Mouse (Mus musculus): ENCODE measurements around the gene Map4. TPM values are rescaled to one million over a fixed set of nuclear protein-coding genes. Genes with fewer than 3 reads are reported as not detected.
"Not testable (repeated sequence)": the region's sequence is repeated elsewhere in the genome, so short reads cannot be mapped to it uniquely, and the experiment has no call there.

Gene Map4
- polyA plus RNA-seq, 1 experiment from 2014 or later, result 64.9 TPM

DNA sequence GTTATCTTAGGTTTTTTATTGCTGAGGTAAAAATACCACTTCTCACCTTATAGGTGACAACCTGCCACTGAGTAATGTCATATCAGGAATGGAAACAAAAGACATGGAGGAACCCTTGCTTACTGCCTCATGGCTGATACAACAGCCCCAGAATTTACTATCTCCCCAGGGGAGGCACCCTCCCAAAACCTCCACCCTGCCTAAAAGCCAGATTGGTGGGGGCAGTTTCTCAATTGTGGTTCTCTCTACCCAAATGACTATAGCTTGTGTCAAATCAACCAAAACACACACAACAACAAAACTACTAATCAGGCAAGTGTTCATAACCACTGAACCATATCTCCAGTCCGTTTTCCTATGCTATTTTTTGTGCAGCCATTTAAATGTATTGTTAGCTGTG is 187.0 kb downstream of the Map4 start:
- 65% methylated on average over 1 of the region's 1 CpGs for WGBS (ENCODE audit: insufficient replicate concordance)
- Histone ChIP-seq H3K27me3 (ENCODE audit: control insufficient read depth, insufficient read depth, low read length) (no peaks in the 10 kb centered on the region), H3K4me2 (peak overlapping the region; percentile 87), H3K4me1 (ENCODE audit: control insufficient read depth, insufficient read depth, low read length) (peaks cover 13% of the 10 kb centered on the region), H3K4me3 (ENCODE audit: low read depth, low read length) (peak overlapping the region; percentile 85), H3K9ac (ENCODE audit: low read depth, low read length) (peak overlapping the region; percentile 92), H3K9me3 (replicated peaks; ENCODE audit: control insufficient read depth, low read length) (no peaks in the 10 kb centered on the region), H3K36me3 (ENCODE audit: control insufficient read depth, insufficient read depth, low read length) (no peaks in the 10 kb centered on the region), H3K27ac (ENCODE audit: low read depth, low read length) (no peak overlapping the region)
- no peak for ATAC-seq (replicated peaks; ENCODE audit: insufficient number of reproducible peaks, low FRiP score, low TSS enrichment)

DNA sequence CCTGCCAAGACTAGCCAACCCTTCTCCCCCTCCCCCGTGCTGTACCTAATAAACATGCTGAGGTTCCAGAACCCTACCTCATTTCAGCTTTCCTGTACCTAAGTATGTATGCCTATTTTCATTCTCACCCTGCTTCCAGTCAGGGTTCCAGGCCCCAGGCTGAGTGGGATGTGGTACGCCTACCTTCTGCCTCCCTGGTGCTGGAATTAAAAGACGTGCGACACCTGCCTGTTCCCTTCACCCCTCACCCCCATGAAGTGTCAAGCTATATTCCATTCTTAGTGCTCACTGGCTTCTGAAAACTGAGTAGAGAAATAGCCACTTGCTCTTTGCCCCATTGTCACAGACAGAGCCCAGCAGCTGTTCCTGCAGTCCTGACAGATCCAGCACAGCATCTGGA is 190.2 kb downstream of the Map4 start:
- no peak overlapping the region for H3K4me3 ChIP-seq (ENCODE audit: low read depth, low read length)
- H3K9me3 ChIP-seq (replicated peaks; ENCODE audit: control insufficient read depth, low read length), result no peaks in the 10 kb centered on the region
- H3K4me2 ChIP-seq, result no peak overlapping the region
- no peak overlapping the region for H3K27ac ChIP-seq (ENCODE audit: low read depth, low read length)
- WGBS (ENCODE audit: insufficient replicate concordance), result 71% methylated on average over 4 of the region's 4 CpGs
- H3K27me3 ChIP-seq (ENCODE audit: control insufficient read depth, insufficient read depth, low read length), result no peaks in the 10 kb centered on the region
- no peak for ATAC-seq (replicated peaks; ENCODE audit: insufficient number of reproducible peaks, low FRiP score, low TSS enrichment)
- H3K4me1 ChIP-seq (ENCODE audit: control insufficient read depth, insufficient read depth, low read length), result peaks cover 9% of the 10 kb centered on the region
- H3K36me3 ChIP-seq (ENCODE audit: control insufficient read depth, insufficient read depth, low read length), result no peaks in the 10 kb centered on the region
- no peak overlapping the region for H3K9ac ChIP-seq (ENCODE audit: low read depth, low read length)

DNA sequence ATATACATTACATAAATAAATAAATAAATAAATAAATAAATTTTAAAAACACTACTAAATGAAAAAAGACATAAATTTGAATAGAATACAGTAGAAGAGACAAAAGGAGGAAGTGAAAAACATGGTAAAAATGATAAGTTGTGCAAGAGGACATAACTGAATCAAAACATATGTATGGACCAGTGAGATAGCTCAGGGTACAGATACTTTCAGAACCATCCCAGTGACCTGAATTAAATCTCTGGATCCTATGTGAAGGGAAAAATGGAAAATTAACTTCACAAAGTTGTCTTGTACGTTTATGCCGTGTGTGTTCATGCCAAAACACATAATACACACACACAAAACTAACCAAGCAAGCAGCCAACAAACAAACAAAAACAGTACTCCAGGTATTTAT is 192.1 kb downstream of the Map4 start:
- Histone ChIP-seq H3K27me3 (ENCODE audit: control insufficient read depth, insufficient read depth, low read length) (no peaks in the 10 kb centered on the region), H3K27ac (ENCODE audit: low read depth, low read length) (no peak overlapping the region), H3K36me3 (ENCODE audit: control insufficient read depth, insufficient read depth, low read length) (no peaks in the 10 kb centered on the region), H3K9me3 (replicated peaks; ENCODE audit: control insufficient read depth, low read length) (no peaks in the 10 kb centered on the region), H3K4me2 (no peak overlapping the region), H3K4me3 (ENCODE audit: low read depth, low read length) (no peak overlapping the region), H3K9ac (ENCODE audit: low read depth, low read length) (no peak overlapping the region), H3K4me1 (ENCODE audit: control insufficient read depth, insufficient read depth, low read length) (peaks cover 6% of the 10 kb centered on the region)
- no peak for ATAC-seq (replicated peaks; ENCODE audit: insufficient number of reproducible peaks, low FRiP score, low TSS enrichment)
- 68% methylated on average over 2 of the region's 2 CpGs for WGBS (ENCODE audit: insufficient replicate concordance)

DNA sequence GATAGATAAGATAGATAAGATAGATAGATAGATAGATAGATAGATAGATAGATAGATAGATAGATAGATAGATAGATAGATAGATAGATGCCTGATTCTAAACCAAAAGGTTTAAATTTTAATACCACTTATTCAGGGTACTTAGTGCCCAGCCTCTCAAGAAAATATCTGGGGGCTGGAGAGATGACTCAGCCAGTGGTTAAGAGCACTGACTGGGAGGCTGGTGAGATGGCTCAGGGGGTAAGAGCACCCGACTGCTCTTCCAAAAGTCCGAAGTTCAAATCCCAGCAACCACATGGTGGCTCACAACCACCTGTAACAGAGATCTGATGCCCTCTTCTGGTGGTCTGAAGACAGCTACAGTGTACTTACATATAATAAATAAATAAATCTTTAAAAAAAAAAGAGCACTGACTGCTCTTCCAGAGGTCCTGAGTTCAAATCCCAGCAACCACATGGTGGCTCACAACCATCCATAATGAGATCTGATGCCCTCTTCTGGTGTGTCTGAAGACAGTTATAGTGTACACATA is 192.8 kb downstream of the Map4 start:
- not testable (repeated sequence) for H3K4me3 ChIP-seq (ENCODE audit: low read depth, low read length); H3K36me3 ChIP-seq (ENCODE audit: control insufficient read depth, insufficient read depth, low read length); H3K9me3 ChIP-seq (replicated peaks; ENCODE audit: control insufficient read depth, low read length); H3K4me2 ChIP-seq; H3K4me1 ChIP-seq (ENCODE audit: control insufficient read depth, insufficient read depth, low read length); H3K27me3 ChIP-seq (ENCODE audit: control insufficient read depth, insufficient read depth, low read length); H3K9ac ChIP-seq (ENCODE audit: low read depth, low read length); H3K27ac ChIP-seq (ENCODE audit: low read depth, low read length); ATAC-seq (replicated peaks; ENCODE audit: insufficient number of reproducible peaks, low FRiP score, low TSS enrichment)
- WGBS (ENCODE audit: insufficient replicate concordance), result 56% methylated on average over 2 of the region's 2 CpGs

DNA sequence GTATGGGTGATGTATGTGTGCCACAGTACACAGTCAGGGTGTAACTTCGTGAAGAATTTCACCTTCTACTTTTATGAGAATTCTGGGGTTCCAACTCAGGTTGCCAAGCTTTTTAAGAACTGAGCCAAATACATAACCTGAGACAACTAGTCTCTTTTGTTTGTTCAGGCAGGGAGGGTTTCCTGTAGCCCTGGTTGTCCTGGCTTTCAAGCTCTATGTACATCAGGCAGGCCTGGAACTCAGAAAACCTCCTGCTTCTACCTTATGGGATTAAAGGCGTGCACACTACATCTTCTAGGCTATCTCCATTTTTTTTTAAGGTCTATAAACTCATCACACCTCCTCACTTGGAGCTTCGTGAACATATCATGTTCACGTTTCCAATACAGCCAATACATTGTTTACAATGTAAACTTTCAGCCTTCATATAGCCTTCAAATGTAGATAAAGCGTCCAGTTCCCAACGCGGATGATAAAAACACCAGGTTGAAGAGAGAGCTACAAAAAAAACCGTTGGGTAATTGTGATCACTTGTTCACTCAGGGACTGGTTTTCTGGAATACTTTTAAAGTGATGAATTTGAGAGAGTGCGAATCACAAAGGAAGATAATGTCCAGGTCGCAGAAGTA is 199.8 kb downstream of the Map4 start:
- peaks cover 9% of the 10 kb centered on the region for H3K36me3 ChIP-seq (ENCODE audit: control insufficient read depth, insufficient read depth, low read length)
- no peaks in the 10 kb centered on the region for H3K9me3 ChIP-seq (replicated peaks; ENCODE audit: control insufficient read depth, low read length)
- peaks cover 11% of the 10 kb centered on the region for H3K4me1 ChIP-seq (ENCODE audit: control insufficient read depth, insufficient read depth, low read length)
- WGBS (ENCODE audit: insufficient replicate concordance), result 23% methylated on average over 10 of the region's 10 CpGs
- no peak for ATAC-seq (replicated peaks; ENCODE audit: insufficient number of reproducible peaks, low FRiP score, low TSS enrichment)
- H3K27ac ChIP-seq (ENCODE audit: low read depth, low read length), result peak overlapping the region; percentile 94
- H3K4me3 ChIP-seq (ENCODE audit: low read depth, low read length), result peak overlapping the region; percentile 89
- H3K27me3 ChIP-seq (ENCODE audit: control insufficient read depth, insufficient read depth, low read length), result no peaks in the 10 kb centered on the region
- peak overlapping the region; percentile 79 for H3K4me2 ChIP-seq
- H3K9ac ChIP-seq (ENCODE audit: low read depth, low read length), result peak overlapping the region; percentile 96

DNA sequence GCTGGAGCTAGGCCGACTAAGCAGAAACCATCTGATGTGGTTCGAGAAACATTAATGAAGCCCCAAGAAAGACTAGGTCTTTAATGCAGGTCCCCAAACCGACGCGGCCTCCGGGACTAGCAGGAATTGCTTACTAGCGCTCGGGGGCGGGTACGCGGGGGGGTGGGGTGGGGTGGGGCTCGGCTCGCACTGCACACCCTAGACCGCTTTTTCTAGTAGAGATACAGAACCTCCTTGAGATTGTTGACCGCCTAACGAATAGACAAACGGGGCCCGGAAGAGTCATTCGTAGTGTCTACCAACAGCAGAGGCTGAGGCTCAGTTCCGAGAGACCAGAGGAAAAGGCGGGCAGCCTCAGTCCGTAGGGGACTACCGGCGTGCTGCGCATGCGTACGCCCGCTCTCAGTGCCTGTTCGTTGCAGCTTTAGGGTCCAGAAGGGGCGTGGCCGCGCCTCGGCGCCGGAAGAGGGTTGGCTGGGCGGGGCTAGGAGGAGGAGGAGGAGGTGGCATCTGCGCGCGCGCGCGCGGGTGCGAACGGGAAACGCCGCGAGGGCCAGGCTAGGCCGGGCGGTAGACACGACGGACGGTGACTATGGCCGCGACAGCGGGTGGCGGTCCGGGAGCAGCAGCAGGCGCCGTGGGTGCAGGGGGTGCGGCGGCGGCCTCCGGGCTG is 200.4 kb downstream of the Map4 start:
- H3K36me3 ChIP-seq (ENCODE audit: control insufficient read depth, insufficient read depth, low read length), result peaks cover 12% of the 10 kb centered on the region
- peak overlapping the region; percentile 94 for H3K27ac ChIP-seq (ENCODE audit: low read depth, low read length)
- H3K9ac ChIP-seq (ENCODE audit: low read depth, low read length), result peak overlapping the region; percentile 96
- H3K4me3 ChIP-seq (ENCODE audit: low read depth, low read length), result peak overlapping the region; percentile 89
- H3K27me3 ChIP-seq (ENCODE audit: control insufficient read depth, insufficient read depth, low read length), result no peaks in the 10 kb centered on the region
- peaks cover 11% of the 10 kb centered on the region for H3K4me1 ChIP-seq (ENCODE audit: control insufficient read depth, insufficient read depth, low read length)
- no peaks in the 10 kb centered on the region for H3K9me3 ChIP-seq (replicated peaks; ENCODE audit: control insufficient read depth, low read length)
- H3K4me2 ChIP-seq, result peak overlapping the region; percentile 79
- ATAC-seq (replicated peaks; ENCODE audit: insufficient number of reproducible peaks, low FRiP score, low TSS enrichment), result peak; percentile 96
- WGBS (ENCODE audit: insufficient replicate concordance), result under 1% methylated on average over 63 of the region's 64 CpGs

DNA sequence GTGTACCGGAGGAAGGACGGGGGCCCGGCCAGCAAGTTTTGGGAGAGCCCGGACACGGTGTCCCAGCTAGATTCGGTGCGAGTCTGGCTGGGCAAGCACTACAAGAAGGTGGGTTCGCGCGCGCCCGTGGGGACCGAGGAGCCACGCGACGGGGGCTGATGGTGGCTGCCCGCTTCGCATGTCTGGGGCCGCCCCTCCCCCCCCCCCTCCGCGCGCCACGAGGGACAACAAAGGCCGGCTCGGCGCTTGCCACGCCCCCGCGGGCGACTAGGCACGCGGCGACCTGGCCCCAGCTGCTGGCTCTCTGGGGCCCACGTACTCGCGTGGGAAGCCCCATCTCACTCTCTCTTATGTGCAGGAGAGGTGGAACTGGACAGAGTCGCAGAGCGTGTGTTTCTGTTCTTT is 200.9 kb downstream of the Map4 start:
- no peaks in the 10 kb centered on the region for H3K27me3 ChIP-seq (ENCODE audit: control insufficient read depth, insufficient read depth, low read length)
- ATAC-seq (replicated peaks; ENCODE audit: insufficient number of reproducible peaks, low FRiP score, low TSS enrichment), result peak; percentile 76
- H3K9me3 ChIP-seq (replicated peaks; ENCODE audit: control insufficient read depth, low read length), result no peaks in the 10 kb centered on the region
- H3K9ac ChIP-seq (ENCODE audit: low read depth, low read length), result peak overlapping the region; percentile 96
- H3K4me2 ChIP-seq, result peak overlapping the region; percentile 79
- H3K4me3 ChIP-seq (ENCODE audit: low read depth, low read length), result peak overlapping the region; percentile 89
- H3K27ac ChIP-seq (ENCODE audit: low read depth, low read length), result peak overlapping the region; percentile 94
- H3K4me1 ChIP-seq (ENCODE audit: control insufficient read depth, insufficient read depth, low read length), result peaks cover 11% of the 10 kb centered on the region
- peaks cover 16% of the 10 kb centered on the region for H3K36me3 ChIP-seq (ENCODE audit: control insufficient read depth, insufficient read depth, low read length)
- under 1% methylated on average over 36 of the region's 38 CpGs for WGBS (ENCODE audit: insufficient replicate concordance)

DNA sequence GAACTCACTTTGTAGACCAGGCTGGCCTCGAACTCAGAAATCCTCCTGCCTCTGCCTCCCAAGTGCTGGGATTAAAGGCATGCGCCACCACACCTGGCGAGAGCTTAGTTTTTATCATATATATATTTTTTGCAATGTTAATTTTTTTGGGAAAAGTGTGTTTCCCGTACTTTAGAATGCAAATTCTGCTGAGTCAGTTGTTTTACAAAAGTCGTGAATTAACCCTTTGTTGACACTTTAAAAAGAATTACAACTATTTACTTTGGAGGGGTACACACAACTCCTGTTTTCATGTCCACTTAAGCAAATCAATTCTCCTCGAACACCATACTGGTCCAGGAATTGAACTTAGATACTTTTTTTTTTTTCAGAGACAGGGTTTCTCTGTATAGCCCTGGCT is 201.7 kb downstream of the Map4 start:
- no peak overlapping the region; the same call in 1 of the 2 replicates for H3K9ac ChIP-seq (ENCODE audit: low read depth, low read length)
- no peaks in the 10 kb centered on the region for H3K9me3 ChIP-seq (replicated peaks; ENCODE audit: control insufficient read depth, low read length)
- no peak overlapping the region for H3K27ac ChIP-seq (ENCODE audit: low read depth, low read length)
- H3K36me3 ChIP-seq (ENCODE audit: control insufficient read depth, insufficient read depth, low read length), result peaks cover 16% of the 10 kb centered on the region
- H3K4me1 ChIP-seq (ENCODE audit: control insufficient read depth, insufficient read depth, low read length), result peaks cover 11% of the 10 kb centered on the region
- no peak for ATAC-seq (replicated peaks; ENCODE audit: insufficient number of reproducible peaks, low FRiP score, low TSS enrichment)
- WGBS (ENCODE audit: insufficient replicate concordance), result 55% methylated on average over 6 of the region's 6 CpGs
- peak overlapping the region; percentile 89 for H3K4me3 ChIP-seq (ENCODE audit: low read depth, low read length)
- peak overlapping the region; percentile 79 for H3K4me2 ChIP-seq
- no peaks in the 10 kb centered on the region for H3K27me3 ChIP-seq (ENCODE audit: control insufficient read depth, insufficient read depth, low read length)

Measured in heart, embryonic 11.5 days (tissue).